Mouse (Mus musculus): ENCODE measurements around the gene Ppm1l.

GRCm38 (mm10) chr3:69502009-69502408 lies 185.3 kb downstream of the Ppm1l start:
- TF ChIP-seq GATA1 (IDR thresholded peaks at IDR 0.05; ENCODE audit: borderline replicate concordance, low read length) = no peak
- no peak for TF ChIP-seq FLI1 (IDR thresholded peaks at IDR 0.05; ENCODE audit: low read length)

Measured in megakaryocyte, embryonic 14.5 days (primary cell).